Mouse (Mus musculus) left cerebral cortex, adult 9 months (tissue): ENCODE measurements at regions not wholly inside any gene's neighbourhood (a gene's known extent, or its start where the extent isn't known, plus 50 kb on each side); places are given as distances from the start of the nearest gene placed in this dataset.
A peak's percentile ranks its signal among the peaks of the same experiment; 100 is the strongest.

ENCODE experiments used
- DNase-seq, 2 experiments: peaks; one replicate each; pipeline ENCODE4 v3.0.0; 2022; ENCODE audit warnings: low spot score in 2 of 2

DNA sequence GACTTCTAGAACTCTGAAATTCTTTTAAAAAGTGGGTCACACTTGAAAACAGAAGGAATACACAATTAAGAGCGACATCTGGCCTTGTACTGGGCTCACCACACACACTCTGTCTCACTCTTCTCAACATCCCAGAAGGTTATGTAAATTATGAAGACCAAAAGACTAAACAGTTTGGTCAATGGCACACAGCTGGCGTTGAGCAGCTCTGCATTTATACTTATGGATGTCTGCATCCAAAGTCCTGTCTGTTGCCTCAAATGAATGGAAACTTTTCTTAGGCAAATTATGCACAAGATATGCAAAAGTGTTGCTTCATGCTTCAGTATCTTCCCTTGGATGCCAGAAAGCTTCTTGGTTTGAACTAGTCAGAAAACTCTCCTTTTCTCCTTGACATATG is 323.5 kb downstream of the Ppp3ca start:
- DNase-seq: peak in 1 of 2 experiments; percentile 20

DNA sequence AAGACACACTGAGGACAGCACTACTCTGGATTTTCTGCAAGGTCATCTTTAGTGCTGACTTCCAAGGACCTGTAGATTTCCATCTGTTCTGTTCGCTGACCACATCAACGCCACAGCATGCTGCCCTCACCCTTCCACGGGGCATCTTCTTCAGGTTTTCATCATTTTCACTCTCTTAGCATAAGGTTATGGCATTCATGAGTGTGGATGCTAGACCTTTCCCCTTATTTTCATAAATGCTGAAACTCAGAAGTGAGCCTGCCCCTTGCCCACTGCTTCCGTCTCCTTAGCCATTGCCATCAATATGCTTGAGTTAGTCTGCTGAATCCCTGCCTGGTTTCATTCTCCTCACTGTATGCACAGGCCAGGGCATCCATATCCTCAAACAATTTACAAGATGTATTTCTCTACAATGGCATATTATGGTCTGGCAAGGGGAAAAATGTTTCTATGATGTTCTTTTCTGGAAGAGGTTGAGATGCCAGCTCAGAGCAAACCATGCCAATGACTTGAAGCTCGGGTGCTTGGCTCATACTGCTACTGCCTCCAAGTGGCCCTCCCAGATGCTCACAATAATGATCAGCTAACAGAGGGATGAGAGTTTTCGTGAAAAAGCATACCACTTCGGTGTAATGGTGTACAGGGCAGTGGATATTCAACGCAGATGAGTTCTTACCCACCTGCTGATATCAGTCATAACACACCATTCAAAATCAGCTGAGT is 324.6 kb downstream of the Ppp3ca start:
- DNase-seq: peak in 1 of 2 experiments; percentile 41

DNA sequence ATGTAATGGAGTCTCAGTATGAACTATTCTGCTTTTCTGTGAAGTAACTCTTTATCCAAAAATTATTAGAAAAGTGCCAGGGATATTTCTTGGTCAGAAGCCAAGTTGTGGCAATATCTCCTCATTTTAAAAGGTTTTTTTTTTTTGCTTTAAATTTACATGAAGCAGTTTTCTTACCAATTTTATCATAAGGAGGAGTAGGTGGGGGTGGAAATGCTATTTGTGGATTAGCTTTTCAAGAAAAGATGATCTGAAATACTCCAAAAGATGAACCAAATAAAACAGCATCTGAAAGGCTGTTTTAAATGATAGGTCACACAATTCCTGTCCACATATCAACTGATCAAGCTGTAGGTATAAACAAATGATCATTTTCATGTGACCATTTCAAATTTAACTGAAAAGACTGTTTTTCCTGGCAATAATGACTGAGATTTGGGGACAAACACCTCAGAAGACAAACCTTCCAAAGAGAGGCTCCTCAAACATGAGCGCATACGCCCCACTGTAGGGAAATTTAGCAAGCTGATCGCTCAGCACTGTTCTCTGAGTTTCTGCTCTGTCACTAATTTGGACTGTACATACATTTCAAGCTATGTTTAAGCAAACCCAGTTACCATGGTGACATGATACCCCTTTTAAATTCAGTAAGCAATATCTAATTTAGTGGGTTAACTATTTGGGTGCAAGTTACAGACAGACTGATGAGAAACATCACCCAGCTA is 325.8 kb downstream of the Ppp3ca start:
- DNase-seq: peak in 1 of 2 experiments; percentile 17

DNA sequence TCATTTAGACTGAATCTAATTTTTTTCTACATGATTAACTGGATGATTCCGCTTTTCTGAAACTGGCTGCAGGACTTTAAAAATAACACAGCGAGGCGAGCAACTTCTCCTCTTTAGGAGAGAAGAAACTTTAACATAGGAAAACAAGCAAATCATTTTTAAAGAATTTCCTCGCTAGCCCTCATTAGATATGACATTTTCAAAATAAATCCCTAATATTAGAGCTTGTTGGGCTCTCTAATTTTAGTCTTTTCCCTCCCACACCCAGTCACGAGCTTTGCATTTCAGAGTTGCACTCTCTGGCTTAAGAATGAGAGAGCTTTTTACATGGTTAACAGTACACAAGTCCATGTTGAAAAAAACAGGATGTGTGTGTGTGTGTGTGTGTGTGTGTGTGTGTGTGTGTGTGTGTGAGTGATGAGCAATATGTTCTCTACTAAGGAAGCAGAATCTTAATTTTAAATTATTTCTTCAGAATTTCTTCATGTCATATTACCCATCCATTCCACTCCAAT is 326.5 kb downstream of the Ppp3ca start:
- DNase-seq: peak in 1 of 2 experiments; percentile 31

DNA sequence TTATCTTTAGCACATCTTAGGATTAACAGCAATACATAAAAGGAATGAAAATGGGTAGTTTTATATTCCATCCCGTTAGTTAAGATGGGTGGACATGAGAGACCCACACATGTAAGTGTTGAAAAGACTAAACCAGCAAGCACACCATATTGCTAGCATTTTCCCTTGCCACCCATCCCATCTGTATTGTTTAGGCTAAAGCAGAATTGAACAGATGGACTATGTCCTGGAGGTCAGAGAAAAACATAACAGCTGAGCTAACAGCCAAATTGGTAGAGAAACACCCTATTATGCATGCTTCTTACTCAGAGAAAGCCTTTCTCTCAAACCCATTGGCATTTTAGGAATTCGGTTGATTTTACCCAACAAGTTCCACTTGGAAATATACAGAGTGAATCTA is 329.3 kb upstream of the Emcn start:
- no peak for DNase-seq

DNA sequence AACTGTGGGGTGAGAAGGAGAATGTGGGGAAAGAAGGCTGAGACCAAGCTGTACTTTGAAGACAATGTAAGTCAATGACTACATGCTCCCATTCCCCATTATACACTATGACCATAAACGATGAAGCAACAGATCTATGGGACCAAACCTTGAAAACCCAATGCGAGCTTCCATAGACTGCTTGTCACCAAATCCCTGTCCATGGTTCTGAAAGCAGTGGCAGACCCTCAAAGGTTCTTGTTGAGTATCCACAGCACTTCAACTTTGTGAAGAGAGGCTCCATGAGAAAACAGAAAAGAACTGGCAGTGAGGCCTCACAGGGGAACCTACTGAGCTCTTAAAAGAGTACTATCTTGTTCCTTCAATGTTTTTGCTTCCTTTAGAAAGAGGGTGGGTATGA is 326.2 kb upstream of the Emcn start:
- DNase-seq: no peak

DNA sequence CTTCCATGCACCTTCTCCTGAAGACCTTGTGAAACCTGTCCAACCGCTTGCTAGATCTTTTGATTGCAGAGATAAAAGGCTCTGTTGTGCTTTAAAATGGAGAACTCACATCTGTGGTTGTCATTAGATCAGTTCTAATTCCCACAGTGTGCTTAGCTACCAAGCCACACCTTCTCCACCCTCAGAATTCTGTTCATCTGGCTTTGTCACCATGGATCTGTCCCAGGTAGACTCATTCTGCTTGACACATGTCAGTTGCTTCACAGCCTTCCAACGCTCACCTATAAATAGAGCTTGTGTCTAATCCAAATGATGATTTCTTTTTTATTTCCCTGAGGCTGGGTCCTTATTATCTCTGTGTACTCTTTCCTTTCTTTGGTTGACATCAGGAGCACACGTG is 325.7 kb upstream of the Emcn start:
- no peak for DNase-seq

DNA sequence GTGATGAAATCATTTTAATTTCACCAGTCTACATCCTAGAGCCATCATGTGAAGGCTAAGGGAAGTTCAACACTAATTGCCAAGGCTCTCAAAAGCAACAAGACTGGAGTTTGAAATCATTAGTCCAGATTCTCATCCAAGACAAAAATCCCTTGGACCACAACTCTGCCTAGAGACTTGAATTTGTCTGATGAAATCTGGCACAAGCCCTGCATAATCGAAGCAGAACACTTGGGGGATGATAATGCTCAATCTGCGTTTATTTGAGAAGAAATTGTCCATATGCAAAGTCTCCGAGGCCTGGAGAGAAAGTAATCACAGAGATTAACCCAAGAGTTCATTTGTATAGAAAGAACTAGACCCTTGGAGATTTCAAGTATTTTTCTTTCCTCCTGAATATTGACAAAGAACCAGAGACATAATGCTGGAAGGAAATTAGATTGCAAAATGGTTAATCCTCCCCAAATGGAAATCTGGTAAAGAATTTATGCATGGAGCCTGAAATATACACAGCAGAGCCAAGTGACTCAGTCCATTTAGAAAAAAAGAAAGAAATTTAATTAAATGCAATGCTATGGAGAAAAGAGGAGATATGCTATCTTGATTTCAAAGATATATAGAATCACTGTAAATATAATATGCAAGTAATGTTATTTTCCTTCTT is 320.8 kb upstream of the Emcn start:
- no peak for DNase-seq

DNA sequence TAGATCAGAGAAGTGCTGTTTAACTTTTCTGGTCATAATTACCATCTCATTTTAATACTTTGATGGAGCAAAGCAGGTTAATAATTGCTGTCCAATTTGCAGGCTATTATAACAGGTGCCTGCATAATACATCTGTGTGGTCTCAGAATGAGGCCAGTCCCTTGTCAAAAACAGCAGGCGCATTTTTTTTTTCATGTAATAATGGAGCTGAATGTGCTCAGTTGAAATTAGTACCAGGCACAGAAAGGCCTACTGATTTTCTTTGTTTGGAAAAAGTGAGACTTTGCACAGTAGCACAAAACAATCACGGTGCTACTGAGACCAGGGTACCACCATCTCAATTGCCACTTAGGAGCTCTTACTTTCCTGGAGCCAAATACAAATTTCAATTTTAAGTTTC is 311.3 kb upstream of the Emcn start:
- no peak for DNase-seq

DNA sequence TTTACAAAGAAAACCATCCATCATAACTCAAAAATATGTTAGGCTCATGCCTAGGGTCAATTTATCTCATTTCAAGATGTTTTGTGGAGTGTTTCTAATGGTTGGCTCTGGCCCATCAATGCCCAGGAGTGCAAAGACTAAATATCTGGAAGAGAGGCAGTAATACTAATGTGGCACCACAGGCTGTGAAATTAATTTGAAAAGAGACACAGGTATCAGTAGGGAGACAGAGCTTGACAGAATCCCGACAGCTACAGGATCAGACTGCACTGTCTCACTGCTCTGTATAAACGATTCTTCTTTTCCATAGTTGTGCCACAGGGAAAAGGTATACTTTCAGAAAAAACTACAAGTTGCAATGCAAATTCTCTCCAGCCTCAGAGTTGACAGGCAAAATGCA is 308.1 kb upstream of the Emcn start:
- DNase-seq: no peak

DNA sequence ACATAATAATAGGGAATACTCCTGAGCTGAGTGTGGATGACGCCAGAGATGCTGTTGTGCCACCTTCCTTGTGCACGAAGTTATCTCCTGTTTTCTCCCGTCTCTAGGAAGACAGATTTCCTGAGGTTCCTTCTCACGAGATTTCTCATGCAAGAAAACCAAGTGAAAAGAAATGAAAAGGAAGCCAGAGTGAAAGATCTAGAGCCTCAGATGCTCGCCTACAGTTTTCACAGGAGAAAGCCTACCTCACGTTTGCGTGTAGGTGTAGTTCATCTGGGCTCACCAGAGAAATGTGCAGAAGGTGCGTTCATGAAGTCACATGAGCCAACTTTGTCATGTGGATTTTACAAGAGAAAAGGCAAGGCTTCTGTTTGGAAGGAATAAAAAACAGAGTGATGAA is 301.2 kb upstream of the Emcn start:
- DNase-seq: peak; percentile 27 to 48

DNA sequence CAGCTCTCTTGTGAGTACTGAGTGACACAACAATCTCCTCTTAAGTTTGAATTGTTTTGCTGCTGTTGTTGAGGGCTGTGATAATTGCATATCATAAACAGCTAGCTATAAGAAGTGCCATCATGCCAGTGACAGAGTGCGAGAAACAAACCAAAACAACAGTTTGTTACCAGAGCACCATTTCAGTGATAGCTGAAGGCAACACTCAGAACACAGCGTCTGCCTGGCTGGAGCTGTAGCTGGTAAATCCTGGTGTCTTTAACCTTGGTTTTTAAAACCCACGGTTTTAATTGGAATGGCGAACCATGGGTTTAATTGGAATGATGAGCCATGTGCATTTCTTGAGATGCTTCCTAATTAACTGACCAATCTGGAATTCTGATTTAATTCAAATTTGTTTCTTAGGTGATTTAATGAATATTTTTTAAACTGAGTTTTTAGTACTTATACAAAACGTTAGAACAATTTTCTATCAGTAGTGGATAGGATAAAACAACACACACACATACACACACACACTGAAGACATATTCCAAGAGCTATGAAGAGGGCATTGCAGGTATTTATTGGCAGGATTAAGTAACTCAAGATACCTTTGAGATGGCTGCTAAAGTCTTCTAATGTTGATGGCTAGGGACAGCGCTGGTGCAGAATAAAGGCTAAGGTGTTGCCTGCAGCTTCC is 284.2 kb upstream of the Emcn start:
- no peak for DNase-seq

DNA sequence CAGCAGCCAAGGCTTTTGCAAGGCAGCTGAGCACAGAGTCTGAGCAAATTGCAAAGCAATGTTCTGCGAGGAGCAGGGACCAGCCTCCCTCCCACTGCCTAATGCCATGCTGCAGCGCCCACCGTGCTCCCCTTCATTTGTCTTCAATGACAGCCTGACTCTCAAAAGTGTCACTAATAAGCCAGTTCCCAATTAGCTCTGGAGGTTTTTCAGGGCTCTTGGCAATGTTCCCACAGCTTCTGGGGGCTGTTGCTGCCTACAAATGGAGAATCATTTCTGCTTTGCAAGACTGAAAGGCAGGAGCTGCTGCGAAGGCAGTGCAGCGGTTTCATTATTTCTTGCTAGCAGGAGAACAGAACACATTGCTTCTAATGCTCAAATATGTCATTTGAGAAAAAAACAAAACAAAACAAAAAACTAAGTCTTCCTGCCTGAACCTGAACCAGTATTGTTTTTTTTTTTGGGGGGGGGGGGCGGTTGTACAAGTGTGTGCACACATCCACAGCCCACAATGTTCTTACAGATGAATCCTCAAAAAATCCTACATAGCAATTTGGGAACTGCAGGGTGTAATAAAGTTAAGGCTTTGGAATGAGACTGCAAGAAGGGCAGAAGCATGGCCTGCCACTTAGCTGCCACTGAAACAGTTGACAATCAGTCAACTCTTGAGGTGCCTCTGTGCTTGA is 283.5 kb upstream of the Emcn start:
- peak; percentile 89 to 93 for DNase-seq

DNA sequence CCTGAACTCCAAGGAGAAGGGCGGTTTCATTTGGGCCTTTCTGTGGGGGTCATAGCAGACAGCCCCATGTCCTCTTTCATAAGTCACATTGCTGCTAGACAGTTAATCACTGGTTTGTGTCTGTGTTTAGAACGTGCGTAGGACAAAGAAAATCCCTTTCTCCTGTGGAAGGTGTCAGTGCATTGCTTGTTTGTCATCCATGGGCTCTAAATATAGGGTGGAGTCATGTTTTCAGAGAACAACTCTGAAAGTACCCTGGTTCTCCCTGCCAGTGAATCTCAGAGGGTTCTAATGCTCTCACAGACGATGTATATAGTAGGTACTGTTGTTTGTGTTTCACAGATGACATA is 283.0 kb upstream of the Emcn start:
- DNase-seq: peak; percentile 12 to 37

DNA sequence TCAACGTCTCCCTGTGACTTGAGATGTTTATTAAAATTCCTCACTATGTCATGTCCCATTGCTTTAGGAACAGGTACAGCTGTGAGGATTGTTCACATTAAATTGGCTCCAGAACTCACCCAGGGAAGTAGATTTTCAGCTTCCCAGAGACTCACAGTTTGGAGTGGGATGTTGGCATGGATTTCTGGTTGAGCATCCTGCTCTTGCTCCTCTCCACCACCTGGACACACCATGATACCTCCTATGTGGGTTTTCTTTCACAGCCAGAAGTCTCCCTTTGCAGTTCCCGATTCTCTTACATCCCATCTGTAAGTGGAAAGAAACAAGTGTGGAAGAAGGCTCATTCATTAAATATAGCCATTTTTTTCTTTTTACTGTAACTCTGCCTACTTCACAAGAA is 278.8 kb upstream of the Emcn start:
- peak in 1 of 2 experiments; percentile 55 for DNase-seq

DNA sequence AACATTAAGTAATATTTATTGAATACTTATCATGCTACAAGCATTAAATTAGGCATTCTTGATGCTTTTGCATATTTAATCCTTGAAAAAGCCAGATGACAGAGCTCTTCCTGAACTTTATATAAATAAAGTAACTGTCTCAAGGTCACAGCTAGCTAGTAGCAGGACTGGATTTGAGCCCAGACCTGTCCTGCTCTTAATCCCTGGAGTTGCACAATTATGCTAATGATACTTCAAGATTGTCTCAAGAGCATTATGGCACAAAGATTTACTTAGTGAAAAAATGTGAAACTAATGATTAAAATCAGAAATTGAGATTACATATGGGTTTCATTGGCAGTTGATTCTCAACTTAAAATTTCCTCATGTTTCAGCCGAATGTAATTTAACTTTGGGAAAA is 273.5 kb upstream of the Emcn start:
- no peak for DNase-seq

DNA sequence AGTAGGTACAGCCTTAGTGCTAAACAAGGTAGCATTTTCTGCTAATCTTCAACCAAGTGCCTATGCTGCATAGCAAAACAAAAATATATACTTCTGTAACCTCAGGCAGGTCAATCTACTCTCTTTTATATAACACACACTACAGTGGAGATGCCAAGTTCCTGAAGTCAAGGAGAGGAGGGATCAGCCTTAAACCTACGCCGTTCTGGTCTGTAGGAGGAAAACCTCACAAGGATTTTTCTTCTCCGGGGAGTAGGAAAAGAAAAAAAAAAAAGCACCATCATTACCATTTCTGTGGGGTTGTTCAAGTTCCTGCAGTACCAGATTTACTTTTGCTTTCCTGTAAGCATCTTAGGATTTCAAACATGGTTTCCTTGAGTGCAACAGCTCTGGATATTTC is 271.5 kb upstream of the Emcn start:
- no peak for DNase-seq

DNA sequence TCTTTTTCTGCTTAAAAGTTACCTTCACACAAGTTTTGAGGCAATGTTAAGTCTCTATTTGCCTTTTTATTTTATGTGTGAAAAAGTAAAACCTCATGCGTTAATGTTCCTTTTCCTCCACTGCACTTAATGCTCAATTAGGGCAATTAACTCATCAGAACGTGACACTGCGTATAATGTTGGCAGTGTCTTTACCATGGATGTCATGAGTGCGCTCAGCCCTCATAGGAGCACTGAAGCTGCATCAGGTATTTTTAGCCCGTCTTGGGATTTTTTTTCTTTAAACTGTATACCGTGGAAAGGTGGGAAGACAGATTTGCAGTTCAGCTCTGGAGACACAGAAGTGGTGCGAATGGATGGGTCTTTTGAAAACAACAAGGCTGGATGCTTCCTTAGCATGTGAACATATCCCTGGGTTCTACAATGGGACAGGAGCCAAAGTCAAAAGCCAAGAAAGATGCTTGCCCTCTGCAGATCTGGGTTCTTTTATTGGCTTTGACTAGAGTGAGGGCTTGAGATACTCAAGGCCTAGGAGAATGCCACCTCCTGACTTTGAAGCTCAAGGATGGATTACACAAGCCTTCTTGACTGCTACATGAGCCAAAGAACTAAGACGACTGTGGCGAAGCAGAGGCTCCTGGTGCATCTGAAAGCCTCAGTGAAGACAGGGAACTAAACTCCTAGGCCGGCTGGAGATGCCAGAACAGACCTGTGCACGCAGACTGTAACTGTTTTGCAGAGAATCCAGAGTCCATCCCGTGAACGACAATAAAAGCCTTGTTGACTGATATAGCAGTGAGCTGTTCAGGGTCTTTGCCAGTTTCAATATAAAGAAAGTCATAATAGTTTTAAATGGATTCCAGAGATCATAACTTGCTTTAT is 262.9 kb upstream of the Emcn start:
- peak in 1 of 2 experiments; percentile 35 for DNase-seq

DNA sequence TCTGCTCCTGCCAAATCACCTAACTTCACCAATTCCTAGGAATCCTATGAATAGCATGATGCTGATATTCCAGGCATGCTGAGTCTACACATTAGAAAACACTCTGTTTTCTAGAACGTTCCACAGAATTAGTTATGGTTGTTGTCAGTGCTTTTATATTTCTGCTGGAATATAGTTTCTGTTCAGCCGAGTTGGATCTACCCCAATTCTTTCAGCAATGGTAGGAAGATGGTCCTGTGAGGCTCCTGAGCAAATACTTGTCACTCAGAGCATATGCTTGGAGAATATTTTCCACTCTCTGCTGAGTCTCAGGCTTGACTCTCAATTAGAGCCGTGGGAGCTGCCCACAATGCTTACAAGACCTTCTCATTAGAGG is 262.3 kb upstream of the Emcn start:
- no peak for DNase-seq

DNA sequence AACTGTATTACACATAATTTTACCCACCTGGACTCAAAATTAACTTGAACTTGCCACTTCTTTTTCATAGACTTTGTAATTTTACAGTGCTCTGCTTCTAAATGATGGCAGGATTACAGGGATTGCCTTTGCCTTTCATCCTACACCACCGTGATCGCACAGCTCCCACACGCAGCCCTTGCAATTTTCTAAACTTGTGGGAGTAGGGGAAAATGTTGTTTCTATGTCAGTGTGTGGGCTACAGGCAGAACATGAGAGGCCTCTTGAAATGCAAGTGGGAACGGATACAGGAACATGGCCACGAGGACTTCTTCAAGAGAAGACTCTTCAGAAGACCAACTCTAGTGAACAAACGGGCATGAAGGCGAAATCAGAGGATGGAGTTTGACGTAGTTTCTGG is 254.0 kb upstream of the Emcn start:
- DNase-seq: peak in 1 of 2 experiments; percentile 58
